Mouse (Mus musculus) left cerebral cortex, postnatal 36 days (tissue): ENCODE measurements around the gene Ube2o. TPM values are rescaled to one million over a fixed set of nuclear protein-coding genes. Genes with fewer than 3 reads are reported as not detected.

ENCODE experiments used
- DNase-seq, 2 experiments: peaks; one replicate each; pipeline ENCODE4 v3.0.0; 2021 to 2022; ENCODE audit warnings: low spot score in 2 of 2, mixed read lengths in 1 of 2
- intact Hi-C: fragments of 180-260 bp; cut with DNase I; formaldehyde crosslinking; loops from one replicate; pipeline ENCODE4 v1.15.1; 2025
- total RNA-seq, 2 experiments: library from RNA; stranded (reverse); gene quantifications; 2 replicates each; pipeline ENCODE4 v1.2.3; 2021

Ube2o gene
- total RNA-seq, 2 experiments from 2014 or later = 121 to 126 TPM

DNA sequence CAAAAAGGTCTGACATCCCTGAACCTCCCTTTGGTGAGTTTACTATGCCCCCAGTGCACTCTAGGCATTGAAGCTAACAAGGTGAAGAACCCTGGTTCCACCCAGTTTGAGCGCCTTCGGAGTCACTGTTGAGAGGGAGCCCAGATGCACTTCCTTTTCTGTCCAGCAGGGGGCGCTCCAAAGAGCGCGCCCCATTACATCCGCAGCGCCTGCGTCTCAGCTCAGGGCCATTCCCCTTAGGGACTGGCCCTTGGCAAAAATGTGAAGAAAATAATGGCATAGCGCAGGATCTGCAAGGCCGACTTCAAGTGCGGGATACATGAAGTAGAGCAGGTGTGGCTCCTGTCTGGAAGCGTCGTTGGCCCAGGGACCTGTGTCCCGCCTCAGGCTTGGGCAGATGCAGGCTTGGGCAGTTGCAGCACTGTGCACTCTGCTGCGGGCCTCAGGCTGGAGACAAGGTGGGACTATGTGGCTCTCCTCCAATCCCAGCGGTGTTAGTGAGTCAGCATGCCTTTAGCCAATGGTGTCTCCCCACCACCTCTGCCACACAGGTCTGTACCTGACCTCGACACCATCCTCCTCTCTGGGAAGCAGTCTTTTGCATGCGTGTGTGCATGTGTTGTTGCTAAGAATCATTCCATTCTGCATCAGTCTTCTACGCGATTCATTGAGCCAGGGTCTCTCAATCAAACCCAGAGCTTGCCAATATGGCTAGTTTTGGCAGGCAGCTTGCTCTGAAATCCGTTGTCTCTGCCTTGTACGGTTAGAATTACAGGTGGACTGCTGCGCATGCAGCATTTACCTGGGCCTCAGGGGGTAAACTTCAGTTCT is 5.8 kb upstream of the Ube2o start:
- intact Hi-C loops = no loop called here
- peak; percentile 58 to 60 for DNase-seq

DNA sequence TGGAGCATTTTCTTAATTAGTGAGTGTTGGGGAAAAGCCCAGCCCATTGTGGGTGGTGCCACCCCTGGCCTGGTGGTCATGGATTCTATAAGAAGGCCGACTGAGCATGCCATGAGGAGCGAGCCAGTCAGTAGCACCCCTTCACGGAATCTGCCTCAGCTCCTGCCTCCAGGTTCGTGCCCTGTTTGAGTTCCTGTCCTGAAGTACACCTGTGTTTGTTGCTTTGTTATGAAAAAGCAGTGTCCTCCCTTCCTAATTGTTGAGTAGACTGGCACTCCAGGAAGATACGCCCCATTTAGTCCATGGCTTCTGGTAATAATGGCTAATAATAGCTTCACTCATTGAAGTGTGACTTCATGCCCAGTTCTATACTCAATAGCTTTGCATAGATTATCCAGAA is 5.1 kb upstream of the Ube2o start, which contains the start of gene Aanat:
TSS of gene Aanat (plus strand) at position 123 of the 400 bp plus-strand sequence.
- DNase-seq = no peak
- intact Hi-C loops = no loop called here

DNA sequence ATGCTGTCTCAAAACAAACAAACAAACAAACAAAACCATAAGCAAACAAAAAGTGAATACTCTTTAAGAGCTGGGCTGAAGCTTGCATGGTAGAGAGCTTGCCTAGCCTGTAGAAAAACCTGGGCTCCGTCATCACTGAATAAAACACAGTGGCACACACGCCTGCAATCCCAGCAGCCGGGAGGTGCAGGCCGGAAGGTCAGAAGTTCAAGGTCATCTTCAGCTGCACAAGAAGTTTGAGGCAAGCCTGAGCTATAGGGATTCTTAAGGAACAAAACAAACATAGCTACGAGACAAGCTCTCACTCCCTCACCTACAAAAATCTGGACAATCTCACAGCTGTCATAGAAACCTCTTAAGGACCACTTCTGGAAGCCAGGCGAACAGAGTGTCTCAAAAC is 4.4 kb upstream of the Ube2o start:
- intact Hi-C loops = no loop called here
- DNase-seq = no peak

DNA sequence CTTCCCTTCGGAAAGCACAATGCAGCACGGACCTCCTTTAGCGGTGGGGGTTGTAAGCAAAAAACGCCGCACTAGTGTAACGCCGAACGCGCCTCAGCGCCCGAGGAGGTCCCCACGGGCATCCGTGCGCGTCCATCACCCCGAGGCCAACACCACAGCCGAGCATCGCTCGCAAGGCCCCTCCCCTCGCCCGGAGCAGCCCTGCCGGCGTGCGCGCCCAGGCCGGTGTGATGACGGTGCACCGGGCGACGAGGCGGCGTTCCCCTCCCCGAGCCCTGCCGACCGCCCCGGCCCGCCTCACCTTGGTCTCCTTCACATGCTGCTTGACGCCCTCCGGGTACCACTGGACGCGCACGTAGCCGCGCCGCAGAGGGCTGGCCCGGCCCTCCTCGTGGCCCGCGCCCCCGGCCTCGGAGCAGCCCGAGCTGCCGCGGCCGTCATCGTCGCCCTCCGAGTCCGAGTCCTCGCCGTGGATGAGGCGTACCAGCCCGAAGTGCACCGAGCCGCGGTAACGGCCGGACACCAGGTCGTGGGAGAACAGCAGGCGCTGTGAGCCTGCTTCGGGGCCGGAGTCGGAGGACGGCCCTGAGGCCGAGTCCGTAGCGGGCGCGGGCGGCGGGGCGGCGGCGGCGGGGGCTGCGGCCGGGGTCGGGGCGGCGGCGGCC is 404 bp downstream of the Ube2o start:
- peak; percentile 62 to 72 for DNase-seq
- intact Hi-C loops = no loop called here

DNA sequence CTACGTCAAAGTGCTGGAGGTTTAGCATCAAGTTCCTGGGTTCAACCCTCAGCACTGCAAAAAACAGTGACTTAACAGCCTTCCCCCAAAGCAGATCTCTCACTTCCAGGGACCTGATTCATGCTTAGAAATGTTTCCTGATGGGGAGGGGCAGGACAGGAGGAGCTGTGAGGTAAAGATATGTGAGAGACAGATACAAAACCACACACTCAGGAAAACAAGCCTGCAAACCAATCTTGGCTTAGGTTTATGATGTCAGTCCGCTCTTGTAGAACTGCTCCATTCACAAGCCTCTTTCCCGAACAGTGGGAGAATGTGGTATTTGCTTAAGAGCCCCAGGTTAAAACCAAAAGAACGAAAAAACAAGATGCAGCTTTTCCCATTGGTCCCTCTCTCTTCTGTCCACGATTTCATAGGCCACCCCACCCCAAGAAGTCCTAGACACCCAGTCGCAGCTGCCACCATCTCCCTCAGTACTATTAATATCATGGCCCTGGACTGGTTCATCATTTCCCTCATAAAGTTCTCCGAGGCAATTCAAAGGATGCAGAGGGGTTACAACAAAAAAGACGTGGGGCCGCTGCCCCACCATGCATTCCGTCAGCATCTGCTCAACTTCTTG is 1.1 kb downstream of the Ube2o start:
- intact Hi-C loops = no loop called here
- DNase-seq = no peak

DNA sequence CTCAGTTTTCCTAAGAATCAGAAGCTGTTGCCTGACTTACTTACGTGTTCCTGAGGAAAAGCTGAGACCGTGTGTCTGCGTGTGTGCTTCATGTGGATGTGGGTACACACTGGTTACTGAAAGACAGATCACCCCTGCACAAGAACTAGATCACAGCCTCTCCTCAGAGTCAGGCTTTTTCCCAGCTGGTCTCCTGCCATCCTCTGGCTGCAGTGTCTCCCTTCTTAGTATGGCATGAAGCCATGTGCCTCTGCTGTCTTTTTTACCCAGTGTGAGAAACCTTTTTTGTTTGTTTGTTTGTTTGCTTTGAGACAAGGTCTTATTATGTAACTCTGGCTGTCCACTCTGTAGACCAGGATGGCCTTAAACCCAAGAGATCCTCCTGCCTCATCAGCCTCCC is 2.0 kb downstream of the Ube2o start:
- intact Hi-C loops = no loop called here
- no peak for DNase-seq

DNA sequence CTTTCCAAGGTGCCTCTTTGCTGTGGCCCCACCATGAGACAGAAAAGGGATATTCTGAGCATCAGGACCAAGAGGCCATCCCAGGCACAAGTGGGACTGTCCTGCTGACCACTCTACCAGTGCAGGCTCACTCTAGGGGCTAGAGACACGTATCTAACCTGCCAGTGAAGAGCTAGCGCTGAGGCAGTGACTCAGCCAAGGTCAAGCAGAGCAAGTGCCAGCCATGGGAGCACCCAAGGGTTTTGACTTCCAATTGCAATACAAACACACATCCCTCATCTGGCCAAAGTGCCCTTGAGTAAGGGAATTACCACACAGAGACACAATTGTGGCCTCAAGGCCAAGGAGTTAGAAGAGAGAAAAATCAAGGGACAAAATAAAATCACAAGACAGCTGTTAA is 5.9 kb downstream of the Ube2o start:
- no peak for DNase-seq
- intact Hi-C loops = no loop called here

DNA sequence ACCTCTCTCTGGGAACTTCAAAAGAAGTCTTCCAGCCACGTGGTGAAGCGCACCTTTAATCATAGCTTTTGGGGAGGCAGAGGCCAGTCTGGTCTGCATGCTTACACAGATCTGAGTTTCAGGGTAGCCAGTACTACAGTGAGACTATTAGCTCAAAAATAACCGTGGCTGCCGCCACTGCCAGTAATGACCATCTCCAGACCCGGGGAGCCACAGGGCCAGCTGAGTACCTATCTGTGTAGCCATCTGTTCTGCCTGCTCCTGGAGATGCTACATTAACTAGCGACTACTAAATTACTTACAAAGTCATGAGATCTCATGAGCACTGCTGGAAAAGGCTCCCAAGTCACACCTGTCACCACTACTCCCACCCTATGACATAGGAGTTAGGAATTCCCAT is 6.3 kb downstream of the Ube2o start:
- DNase-seq = no peak
- intact Hi-C loops = no loop called here

DNA sequence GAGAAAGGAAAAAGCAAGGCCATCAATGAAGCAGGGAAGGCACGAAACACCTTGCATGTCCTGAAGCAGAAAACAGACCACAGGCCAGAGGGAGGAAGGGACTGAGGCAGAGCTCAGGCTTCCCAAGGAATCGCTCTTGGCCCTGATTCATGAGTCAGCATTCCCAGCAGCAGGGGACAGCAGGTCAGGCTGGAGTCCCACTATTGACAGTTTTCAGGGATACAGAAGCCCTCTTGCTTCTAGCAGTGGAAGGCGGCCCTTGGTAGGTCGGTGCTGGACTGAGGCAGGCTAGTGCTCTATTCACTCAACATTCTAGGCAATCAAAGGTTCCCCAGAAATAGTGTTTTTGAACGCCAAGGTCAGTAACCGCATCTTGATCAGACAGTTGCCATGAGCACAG is 6.8 kb downstream of the Ube2o start:
- DNase-seq = no peak
- intact Hi-C loops = no loop called here

DNA sequence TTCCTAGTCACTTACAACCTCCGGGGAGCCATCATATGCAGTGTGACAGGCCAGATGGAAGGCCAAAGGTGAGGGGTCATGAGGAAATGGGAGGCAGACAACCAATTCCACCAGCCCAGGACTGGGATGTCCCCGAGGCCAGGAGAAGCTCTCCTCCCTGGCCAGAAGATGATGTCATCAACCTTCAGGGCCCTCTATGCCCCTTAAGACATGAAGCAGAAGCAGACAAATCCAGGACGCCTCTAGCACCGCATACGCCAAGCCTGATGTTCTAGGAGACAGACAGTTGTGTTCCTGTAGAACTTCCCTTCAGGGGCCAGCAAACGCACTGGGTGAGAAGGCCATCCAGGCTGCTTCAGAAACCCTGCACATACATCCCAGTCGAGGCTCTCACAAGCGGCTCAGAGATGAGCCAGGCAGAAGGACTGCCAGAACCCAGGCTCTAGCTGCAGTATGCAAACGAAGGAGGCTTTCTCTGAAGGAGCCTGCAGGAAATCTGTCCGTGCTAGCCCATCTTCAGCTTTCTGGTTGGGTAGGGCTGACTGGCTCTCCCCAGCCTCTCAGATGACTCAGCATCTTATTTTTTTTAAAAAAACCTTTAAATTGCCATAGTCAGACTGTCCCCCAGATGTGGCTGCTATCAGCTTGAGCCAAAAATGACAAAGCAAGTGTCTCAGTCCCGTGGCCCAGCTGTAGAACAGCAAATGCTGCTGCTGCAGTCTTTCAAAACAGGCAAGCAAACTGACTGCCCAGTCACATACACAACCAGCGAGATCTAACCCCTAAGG is 8.3 kb downstream of the Ube2o start:
- intact Hi-C loops = no loop called here
- DNase-seq = peak; percentile 60 to 61

DNA sequence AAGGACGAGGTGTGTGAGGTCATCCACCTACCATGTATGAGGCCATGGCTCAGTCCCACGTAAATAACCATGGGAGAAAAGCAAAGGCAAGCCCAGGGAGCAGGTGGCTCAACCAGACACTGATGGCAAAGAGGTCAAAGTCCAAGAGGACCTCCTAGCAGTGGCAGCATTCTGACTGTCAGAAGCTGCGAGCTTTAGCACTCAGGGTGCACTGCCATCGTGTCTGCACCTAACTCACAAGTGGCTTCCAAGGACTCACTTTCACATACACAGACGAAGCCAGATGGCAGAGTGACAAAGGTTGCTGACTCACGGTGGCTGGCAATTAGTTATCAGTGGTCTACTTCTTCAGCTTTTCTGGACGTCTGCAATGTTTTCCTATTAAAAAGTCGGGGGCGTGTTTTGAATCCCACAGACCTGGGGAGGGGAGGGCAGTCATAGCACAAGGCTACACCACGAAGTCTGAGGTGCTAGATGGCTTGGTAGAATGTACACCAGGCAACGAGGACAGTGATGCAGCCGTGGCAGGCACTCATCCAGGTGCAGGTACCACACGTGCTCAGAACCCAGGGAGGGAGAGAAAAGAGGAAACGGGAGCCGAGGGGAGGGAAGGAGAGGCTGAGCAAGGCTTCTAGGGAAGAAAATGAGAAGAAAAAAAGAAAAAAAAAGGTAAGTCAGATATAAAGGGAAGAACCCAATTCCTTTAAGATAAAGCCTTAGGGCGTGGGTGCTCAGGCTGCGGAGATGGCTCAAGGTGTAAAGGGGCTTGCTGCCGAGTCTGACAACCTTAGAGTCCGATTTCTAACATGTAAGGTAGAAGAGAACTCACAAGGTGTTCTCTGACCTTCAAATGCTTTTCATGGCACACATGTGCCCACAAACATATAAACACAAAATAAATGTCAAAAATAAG is 9.2 kb downstream of the Ube2o start:
- DNase-seq = no peak
- intact Hi-C loops = no loop called here

DNA sequence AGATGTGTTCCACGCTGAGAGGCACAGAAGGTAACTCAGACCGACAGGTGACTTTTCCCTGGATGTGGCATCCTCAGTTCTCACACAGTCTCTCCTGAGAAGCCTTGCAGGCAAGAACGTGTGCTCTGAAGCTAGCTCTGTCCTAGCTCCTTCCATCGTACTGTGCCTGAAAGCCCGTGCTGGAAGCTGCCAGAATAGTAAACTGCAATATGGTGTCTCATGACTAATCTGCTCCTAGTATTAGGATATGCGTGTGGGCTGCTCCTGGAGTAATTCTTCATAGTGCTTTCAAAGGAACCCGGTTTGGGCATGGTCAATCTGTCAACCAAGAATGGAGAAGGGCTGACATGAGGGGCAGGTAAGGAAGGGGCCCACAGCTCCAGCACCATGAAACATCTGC is 10.4 kb downstream of the Ube2o start:
- DNase-seq = no peak
- intact Hi-C loops = no loop called here

DNA sequence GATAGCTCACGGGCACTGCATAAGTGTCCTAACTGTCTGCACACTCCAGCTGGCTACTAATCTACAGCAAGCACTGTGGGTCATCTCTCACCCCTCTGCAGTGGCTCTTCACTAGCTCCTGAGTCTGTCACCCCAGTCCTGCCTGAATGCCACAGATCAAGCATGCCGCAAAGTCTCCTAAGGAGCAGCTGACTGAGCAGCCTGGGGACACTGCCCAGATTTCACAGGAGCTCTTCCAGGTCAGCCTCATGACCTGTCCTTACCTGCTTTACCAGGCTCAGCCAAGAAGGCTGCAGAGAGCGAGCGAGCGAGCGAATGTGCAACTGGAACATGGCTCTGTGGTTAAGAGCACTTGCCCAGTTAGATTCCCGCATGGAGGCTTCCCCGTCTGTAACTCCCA is 13.7 kb downstream of the Ube2o start:
- DNase-seq = no peak
- intact Hi-C loops = no loop called here

DNA sequence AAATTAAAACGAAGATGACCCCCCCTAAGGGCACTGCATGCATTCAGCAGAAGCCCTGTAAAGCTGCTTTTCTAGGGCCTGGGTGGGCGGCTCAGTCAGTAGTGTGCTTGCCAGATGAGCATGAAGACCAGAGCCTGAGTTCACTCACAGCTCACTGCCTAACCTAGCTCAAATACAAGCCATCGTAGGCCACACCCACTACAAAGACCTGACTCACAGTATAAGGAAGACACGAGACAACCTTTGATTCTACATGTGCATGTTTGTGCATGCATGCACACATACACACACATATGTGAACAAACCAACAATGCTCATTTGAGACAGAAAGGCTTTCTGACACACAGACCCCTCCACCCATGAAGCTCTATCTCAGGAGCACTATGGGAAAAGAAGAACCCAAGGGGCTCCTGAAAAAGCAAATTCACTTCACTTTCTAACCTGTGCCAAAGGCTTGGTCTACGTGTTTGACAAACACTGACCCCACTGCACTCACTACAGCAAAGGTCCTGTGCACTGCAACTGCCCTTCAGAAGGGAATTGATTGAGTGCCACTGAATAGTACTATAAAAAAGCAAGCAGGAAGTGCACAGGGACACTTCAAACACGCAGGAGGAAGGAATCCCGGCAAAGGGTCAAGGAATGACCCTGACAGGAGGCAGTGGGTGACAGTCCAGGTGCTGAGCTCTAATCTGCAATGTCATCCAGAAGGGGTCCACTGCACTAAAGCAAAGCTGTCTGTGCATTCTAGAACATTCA is 15.8 kb downstream of the Ube2o start:
- intact Hi-C loops = no loop called here
- DNase-seq = no peak

DNA sequence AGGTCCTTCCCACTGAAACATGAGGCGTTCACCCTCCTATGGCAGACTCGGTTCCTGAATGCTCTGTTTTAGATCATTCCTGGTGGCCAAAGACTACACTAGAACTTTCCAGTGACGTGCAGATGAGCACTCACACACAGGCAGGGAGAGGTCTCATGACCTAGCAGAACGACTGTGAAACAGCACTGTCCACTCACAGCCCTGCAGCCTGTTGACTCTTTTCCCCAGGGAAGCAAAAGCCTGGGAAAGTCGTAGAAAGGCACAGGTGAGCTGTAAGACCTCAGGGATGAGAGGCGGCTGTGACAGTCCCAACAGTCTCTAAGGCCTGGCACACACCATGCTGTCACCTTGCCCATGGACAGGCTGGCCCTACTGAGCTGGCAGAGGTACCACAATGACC is 24.9 kb downstream of the Ube2o start:
- intact Hi-C loops = no loop called here
- no peak for DNase-seq

DNA sequence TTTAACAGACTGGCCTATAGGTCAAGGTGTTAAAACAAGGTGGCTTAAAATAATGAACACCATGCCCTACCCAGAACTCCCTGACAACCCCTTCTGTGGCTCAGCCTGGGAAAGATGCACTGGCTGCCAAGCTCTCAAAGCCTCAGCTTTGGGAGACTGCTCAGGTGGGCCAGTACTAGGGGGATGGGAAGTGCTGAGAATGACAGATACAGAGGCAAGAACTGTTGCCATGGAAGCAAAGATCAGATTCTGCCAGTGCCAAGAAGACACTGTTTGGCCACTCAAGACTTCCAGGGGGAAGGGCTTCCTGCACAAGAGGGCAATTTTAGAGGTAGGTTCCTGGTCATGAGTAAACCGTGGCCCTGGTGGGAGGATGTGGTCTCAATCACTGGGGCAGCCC is 25.7 kb downstream of the Ube2o start:
- intact Hi-C loops = loop anchor here (2.0 kb wide), 1 partner anchor 73 kb away; no protein-coding TSS in a partner anchor
- DNase-seq = no peak

DNA sequence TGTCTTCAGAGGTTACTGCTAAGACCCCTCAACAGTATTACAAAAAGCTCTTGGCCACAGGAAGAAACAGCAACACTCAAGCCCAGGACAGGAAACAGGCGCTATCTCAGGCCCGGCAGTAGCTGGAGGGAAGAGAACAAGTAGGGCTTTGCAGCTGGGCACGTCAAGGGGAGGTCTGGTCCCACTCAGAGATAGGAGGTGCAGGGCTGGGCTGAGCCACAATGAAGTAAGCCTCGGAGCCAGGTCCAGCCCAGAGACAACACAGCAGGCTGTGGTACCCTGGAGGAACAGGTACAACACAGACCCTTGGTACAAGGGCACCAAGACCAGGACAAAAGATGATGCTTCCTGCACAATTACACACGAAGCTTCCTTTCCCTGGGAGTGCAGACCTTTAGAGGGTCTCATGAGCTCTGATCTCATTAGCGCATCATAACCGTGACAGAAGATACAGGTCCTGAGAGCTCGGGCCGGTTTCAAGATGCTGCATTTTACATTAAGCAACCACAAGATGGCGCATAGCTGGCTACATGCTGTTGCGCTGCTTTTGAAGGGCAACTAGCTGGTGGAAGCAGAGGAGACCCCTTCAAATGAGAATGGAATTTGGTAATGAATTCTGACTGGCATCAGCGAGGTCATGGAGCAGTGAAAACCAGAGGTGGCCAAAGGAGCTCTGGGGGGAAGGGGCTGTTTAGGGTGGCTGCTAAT is 26.9 kb downstream of the Ube2o start:
- intact Hi-C loops = loop anchor here (2.0 kb wide), 1 partner anchor 74 kb away; no protein-coding TSS in a partner anchor
- no peak for DNase-seq

DNA sequence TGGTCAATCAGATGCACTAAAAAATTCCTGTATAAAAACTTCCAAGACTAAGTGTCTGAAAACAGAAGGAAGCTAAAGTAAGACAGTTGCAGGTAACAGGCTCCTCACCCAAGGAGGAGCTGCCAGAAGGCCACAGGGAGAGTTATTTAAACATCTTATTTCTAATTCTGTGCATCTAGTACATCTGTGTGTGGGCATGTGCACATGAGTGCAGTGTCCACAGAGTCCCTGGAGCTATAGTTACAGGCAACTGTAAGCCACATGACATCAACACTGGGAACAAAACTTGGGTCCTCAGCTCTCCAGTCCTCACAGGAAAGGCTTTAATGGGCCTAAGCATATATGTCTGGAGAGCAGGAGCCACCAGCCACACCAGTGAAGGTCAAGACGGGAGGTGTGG is 29.1 kb downstream of the Ube2o start:
- DNase-seq = peak in 1 of 2 experiments; percentile 27
- intact Hi-C loops = no loop called here
